Mouse (Mus musculus) myocyte (in vitro differentiated cells): Measurements from ENCODE around the gene Clic1.

Source experiments
- E2F4 ChIP-seq: IDR thresholded peaks from one replicate; pipeline ENCODE4 v1.6.1; 2011; ENCODE audit warnings: mild to moderate bottlenecking, control low read depth, moderate library complexity; ENCODE audit not compliant: insufficient read depth
- MAX ChIP-seq: IDR thresholded peaks from one replicate; pipeline ENCODE4 v1.6.1; 2011; ENCODE audit warnings: low read depth, mild to moderate bottlenecking, control low read depth
- MYOD1 ChIP-seq, 3 experiments: IDR thresholded peaks; one replicate each; pipeline ENCODE4 v1.6.1; 2011; ENCODE audit warnings: control low read depth in 2 of 3, low read depth in 2 of 3, mild to moderate bottlenecking in 2 of 3, moderate library complexity in 1 of 3; ENCODE audit not compliant: insufficient read length in 2 of 3, control insufficient read depth in 1 of 3
- POLR2A ChIP-seq: IDR thresholded peaks from one replicate; pipeline ENCODE4 v1.6.1; 2011; ENCODE audit warnings: low read depth, mild to moderate bottlenecking, control low read depth, moderate library complexity; ENCODE audit not compliant: insufficient read length
- REST ChIP-seq: IDR thresholded peaks from one replicate; pipeline ENCODE4 v1.6.1; 2011; ENCODE audit warnings: mild to moderate bottlenecking, control low read depth, moderate library complexity; ENCODE audit not compliant: insufficient read depth, insufficient read length
- TCF12 ChIP-seq: IDR thresholded peaks from one replicate; pipeline ENCODE4 v1.6.1; 2011; ENCODE audit warnings: mild to moderate bottlenecking, control low read depth; ENCODE audit not compliant: poor library complexity, insufficient read depth, severe bottlenecking
- TCF3 ChIP-seq: IDR thresholded peaks from one replicate; pipeline ENCODE4 v1.6.1; 2011; ENCODE audit warnings: low read depth, control low read depth; ENCODE audit not compliant: insufficient read length
- USF1 ChIP-seq: IDR thresholded peaks from one replicate; pipeline ENCODE4 v1.6.1; 2011; ENCODE audit warnings: low read depth, mild to moderate bottlenecking, control low read depth, moderate library complexity

GRCm38 (mm10) chr17:35032323-35032870, 17.4 kb upstream of the Clic1 start:
- TF ChIP-seq MYOD1 (IDR thresholded peaks at IDR 0.05; ENCODE audit: control insufficient read depth in 1 of 3, insufficient read length in 2 of 3, low read depth in 2 of 3) = no peak
- no peak for TF ChIP-seq POLR2A
- TF ChIP-seq TCF12 = no peak
- no peak for TF ChIP-seq MAX
- no peak for TF ChIP-seq E2F4
- no peak for TF ChIP-seq USF1
- TF ChIP-seq REST = no peak
- no peak for TF ChIP-seq TCF3
